Mouse (Mus musculus): ENCODE results near the gene Nedd9. TPM values are rescaled to one million over a fixed set of nuclear protein-coding genes. Genes with fewer than 3 reads are reported as not detected.
"Not testable (repeated sequence)": the region's sequence is repeated elsewhere in the genome, so short reads cannot be mapped to it uniquely, and the experiment has no call there.

Gene Nedd9
- polyA plus RNA-seq, 1 experiment, result 16.9 TPM

DNA sequence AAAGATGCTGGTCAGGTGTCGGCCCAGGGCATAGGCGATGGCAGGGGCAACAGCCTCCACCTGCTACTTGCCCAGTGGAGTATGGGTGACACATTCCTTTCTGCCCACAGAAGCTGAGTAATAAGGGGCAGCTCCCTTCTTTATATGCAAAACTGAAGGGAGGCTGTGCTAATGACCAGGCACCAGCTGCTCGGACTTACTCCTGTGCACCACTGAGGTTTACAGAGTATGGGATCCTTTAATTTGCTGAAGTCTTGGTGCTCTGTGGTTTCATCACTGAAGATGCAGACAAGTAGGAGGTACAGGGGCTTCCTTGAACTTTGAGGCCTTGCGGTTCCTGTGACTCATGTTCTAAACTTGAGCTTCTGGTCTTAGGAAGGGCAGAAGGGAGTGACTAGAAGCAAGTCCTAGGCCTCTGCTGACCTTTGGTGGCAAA lies 120.0 kb downstream of the Nedd9 start:
- no peak for TF ChIP-seq CTCF (IDR thresholded peaks at IDR 0.05; ENCODE audit: low read depth, low read length)
- TF ChIP-seq POLR2A (IDR thresholded peaks at IDR 0.05; ENCODE audit: borderline replicate concordance, low read depth, low read length), result no peak
- peaks cover 8% of the 10 kb centered on the region for H3K4me1 ChIP-seq (ENCODE audit: control insufficient read depth, insufficient read depth, low read length)
- H3K27ac ChIP-seq (ENCODE audit: insufficient read depth, low read depth, low read length), result no peak overlapping the region
- H3K4me3 ChIP-seq (ENCODE audit: insufficient read depth, low read length), result no peak overlapping the region

GRCm38 (mm10) chr13:41366609-41367008 lies 120.6 kb downstream of the Nedd9 start:
- H3K4me1 ChIP-seq (ENCODE audit: control insufficient read depth, insufficient read depth, low read length); H3K4me3 ChIP-seq (ENCODE audit: insufficient read depth, low read length): not testable (repeated sequence)

DNA sequence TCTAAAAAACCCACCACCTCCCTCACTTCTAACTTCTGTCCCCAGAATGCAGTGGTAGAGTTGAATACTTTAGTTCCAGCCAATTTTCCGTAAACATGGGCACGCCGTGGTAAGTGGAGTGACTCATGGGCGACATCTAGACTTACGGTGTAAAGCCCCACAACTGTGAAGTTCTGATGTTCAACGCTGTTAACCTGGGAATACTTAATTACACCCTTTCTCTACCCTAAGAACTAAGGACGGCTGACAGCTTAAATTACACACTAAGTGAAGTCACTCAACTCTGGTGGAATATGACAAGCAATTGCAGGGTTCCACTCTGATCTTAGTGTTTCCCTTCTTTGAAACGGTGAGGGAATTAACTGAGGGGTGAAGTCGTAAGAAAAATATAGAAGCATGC lies 122.9 kb downstream of the Nedd9 start:
- Histone ChIP-seq H3K4me1 (ENCODE audit: control insufficient read depth, insufficient read depth, low read length) (peaks cover 8% of the 10 kb centered on the region), H3K27ac (ENCODE audit: insufficient read depth, low read depth, low read length) (no peak overlapping the region), H3K4me3 (ENCODE audit: insufficient read depth, low read length) (no peak overlapping the region)
- TF ChIP-seq POLR2A (IDR thresholded peaks at IDR 0.05; ENCODE audit: borderline replicate concordance, low read depth, low read length), result no peak
- TF ChIP-seq CTCF (IDR thresholded peaks at IDR 0.05; ENCODE audit: low read depth, low read length), result no peak

More at GRCm38 (mm10) chr13:41366609-41367008, 120.6 kb downstream of the Nedd9 start:
- H3K27ac ChIP-seq (ENCODE audit: insufficient read depth, low read depth, low read length), result not testable (repeated sequence)

DNA sequence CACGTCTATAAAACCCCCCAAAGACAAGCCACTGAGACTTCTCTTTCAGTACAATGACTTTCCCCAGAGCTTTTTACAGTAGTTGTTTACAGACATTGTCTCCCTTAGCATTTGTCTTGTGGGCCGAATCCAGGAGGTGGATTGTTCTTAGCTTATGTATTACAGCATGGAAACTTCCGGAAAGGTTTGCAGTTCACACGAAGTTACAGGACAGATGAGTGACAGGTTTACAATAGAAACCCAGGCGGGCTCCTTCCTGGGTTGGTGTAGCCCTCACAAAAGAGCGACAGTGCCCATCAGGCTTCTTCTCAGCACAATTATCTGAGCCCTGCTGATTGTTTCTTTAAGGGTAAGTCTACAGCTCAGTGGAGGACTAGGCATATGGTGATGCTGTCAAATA lies 124.3 kb downstream of the Nedd9 start:
- no peak overlapping the region for H3K27ac ChIP-seq (ENCODE audit: insufficient read depth, low read depth, low read length)

DNA sequence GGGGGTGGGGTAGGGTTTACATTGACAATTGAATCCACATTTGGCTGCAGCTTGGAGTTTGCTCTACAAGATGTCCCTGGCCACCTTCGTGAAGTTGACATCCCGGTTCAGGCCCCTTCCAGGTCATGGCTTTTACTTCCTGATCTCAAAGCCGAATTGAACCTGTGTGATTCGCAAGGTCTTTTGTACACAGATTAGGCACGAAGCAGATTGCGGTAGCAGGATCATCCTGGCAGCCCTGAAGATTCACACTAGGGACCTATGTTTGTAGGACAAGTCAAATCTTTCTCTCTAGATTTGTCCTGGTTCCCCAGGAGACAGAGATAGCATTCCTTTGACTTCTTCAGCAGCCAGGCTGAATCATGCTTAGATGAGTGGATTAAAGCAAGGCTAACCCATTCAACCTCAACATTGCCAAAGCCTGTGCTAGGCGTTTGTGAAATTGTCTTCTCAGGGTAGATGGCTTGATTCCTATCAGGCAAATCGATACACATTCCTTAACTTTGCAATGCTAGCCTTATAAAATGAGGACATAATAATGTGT lies 126.8 kb downstream of the Nedd9 start:
- H3K4me3 ChIP-seq (ENCODE audit: insufficient read depth, low read length), result no peak overlapping the region
- no peak for TF ChIP-seq POLR2A (IDR thresholded peaks at IDR 0.05; ENCODE audit: borderline replicate concordance, low read depth, low read length)
- H3K27ac ChIP-seq (ENCODE audit: insufficient read depth, low read depth, low read length), result no peak overlapping the region
- 0 out of 2 replicates have a peak, but pooled peaks cover 4% of the 10 kb centered on the region for H3K4me1 ChIP-seq (ENCODE audit: control insufficient read depth, insufficient read depth, low read length)

More for the DNA sequence above, 124.3 kb downstream of the Nedd9 start:
- H3K4me1 ChIP-seq (ENCODE audit: control insufficient read depth, insufficient read depth, low read length), result peaks cover 8% of the 10 kb centered on the region
- no peak for TF ChIP-seq CTCF (IDR thresholded peaks at IDR 0.05; ENCODE audit: low read depth, low read length)
- TF ChIP-seq POLR2A (IDR thresholded peaks at IDR 0.05; ENCODE audit: borderline replicate concordance, low read depth, low read length), result no peak
- no peak overlapping the region for H3K4me3 ChIP-seq (ENCODE audit: insufficient read depth, low read length)

GRCm38 (mm10) chr13:41359330-41360215 lies 127.6 kb downstream of the Nedd9 start:
- TF ChIP-seq CTCF (IDR thresholded peaks at IDR 0.05; ENCODE audit: low read depth, low read length) (no peak), POLR2A (IDR thresholded peaks at IDR 0.05; ENCODE audit: borderline replicate concordance, low read depth, low read length) (no peak)
- peak overlapping the region; percentile 54 for H3K4me3 ChIP-seq (ENCODE audit: insufficient read depth, low read length)
- H3K27ac ChIP-seq (ENCODE audit: insufficient read depth, low read depth, low read length), result no peak overlapping the region
- H3K4me1 ChIP-seq (ENCODE audit: control insufficient read depth, insufficient read depth, low read length), result 0 out of 2 replicates have a peak, but pooled peaks cover 4% of the 10 kb centered on the region

DNA sequence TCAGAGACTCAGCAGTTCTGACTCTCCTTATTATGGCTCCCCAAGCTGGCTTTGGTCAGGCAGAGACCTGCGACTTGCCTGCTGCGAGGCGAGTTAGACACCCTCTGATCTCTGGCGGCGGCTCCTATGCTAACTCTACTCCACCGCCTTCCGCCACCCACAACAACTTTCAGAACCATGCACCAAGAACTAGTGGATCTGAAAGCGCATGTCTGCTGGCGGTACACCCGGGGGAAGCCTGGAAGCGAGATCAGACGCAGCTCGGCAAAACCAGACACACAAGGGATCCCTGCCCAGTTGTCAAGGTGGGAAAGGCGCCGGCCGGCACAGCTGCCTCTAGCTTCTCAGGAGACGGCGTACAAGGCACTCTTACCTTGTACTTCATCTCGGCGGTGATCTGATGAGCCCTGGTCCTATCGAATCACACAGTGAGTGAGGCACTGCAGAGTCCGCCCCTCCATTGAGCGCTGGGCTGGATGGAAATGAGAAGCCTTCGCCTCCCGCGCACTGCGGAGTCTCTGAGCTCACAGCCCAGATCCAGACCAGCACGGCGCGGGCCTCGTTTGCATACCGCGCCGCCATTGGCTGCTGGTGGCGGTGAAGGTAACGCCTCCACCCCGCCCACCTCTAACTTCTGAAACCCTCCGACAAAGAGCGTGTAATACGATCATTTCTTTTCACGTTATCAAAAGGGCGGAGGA lies 128.5 kb downstream of the Nedd9 start:
- Histone ChIP-seq H3K27ac (ENCODE audit: insufficient read depth, low read depth, low read length) (no peak overlapping the region), H3K4me3 (ENCODE audit: insufficient read depth, low read length) (peak overlapping the region; percentile 59), H3K4me1 (ENCODE audit: control insufficient read depth, insufficient read depth, low read length) (0 out of 2 replicates have a peak, but pooled peaks cover 4% of the 10 kb centered on the region)
- no peak for TF ChIP-seq POLR2A (IDR thresholded peaks at IDR 0.05; ENCODE audit: borderline replicate concordance, low read depth, low read length)
- no peak for TF ChIP-seq CTCF (IDR thresholded peaks at IDR 0.05; ENCODE audit: low read depth, low read length)

GRCm38 (mm10) chr13:41358009-41358408 lies 129.2 kb downstream of the Nedd9 start:
- Histone ChIP-seq H3K27ac (ENCODE audit: insufficient read depth, low read depth, low read length) (no peak overlapping the region), H3K4me1 (ENCODE audit: control insufficient read depth, insufficient read depth, low read length) (0 out of 2 replicates have a peak, but pooled peaks cover 4% of the 10 kb centered on the region), H3K4me3 (ENCODE audit: insufficient read depth, low read length) (peak overlapping the region; percentile 59)
- TF ChIP-seq CTCF (IDR thresholded peaks at IDR 0.05; ENCODE audit: low read depth, low read length), result no peak

- H3K4me1 ChIP-seq (ENCODE audit: control insufficient read depth, insufficient read depth, low read length), result 0 out of 2 replicates have a peak, but pooled peaks cover 4% of the 10 kb centered on the region
- H3K27ac ChIP-seq (ENCODE audit: insufficient read depth, low read depth, low read length), result no peak overlapping the region
- no peak overlapping the region for H3K4me3 ChIP-seq (ENCODE audit: insufficient read depth, low read length)
- TF ChIP-seq POLR2A (IDR thresholded peaks at IDR 0.05; ENCODE audit: borderline replicate concordance, low read depth, low read length) (no peak), CTCF (IDR thresholded peaks at IDR 0.05; ENCODE audit: low read depth, low read length) (no peak)
Measured at GRCm38 (mm10) chr13:41357586-41357985, 129.6 kb downstream of the Nedd9 start.

GRCm38 (mm10) chr13:41357161-41357560 lies 130.0 kb downstream of the Nedd9 start:
- Histone ChIP-seq H3K4me3 (ENCODE audit: insufficient read depth, low read length) (no peak overlapping the region), H3K4me1 (ENCODE audit: control insufficient read depth, insufficient read depth, low read length) (0 out of 2 replicates have a peak, but pooled peaks cover 4% of the 10 kb centered on the region), H3K27ac (ENCODE audit: insufficient read depth, low read depth, low read length) (no peak overlapping the region)
- TF ChIP-seq CTCF (IDR thresholded peaks at IDR 0.05; ENCODE audit: low read depth, low read length) (no peak), POLR2A (IDR thresholded peaks at IDR 0.05; ENCODE audit: borderline replicate concordance, low read depth, low read length) (no peak)

Measured in bone marrow macrophage, adult 2 months (primary cell).